Mouse (Mus musculus) liver, embryonic 13.5 days (tissue): ENCODE data around the gene Olfr71. TPM values are rescaled to one million over a fixed set of nuclear protein-coding genes. Genes with fewer than 3 reads are reported as not detected.

Experiments
- ATAC-seq: fragments of 200-750 bp; cut with Nextera tagmentation; 2 replicates; pipeline ENCODE4 v1.8.0; 2017; ENCODE audit warnings: low read depth, mild to moderate bottlenecking, moderate number of reproducible peaks, moderate library complexity
- DNase-seq: peaks from one replicate; pipeline ENCODE4 v3.0.0; 2022
- H3K27ac ChIP-seq: fragments of 300-500 bp; sonication (generic); 2 replicates; pipeline ENCODE4 v1.5.1; 2015; ENCODE audit warnings: moderate library complexity, mild to moderate bottlenecking, inconsistent platforms
- H3K27me3 ChIP-seq: fragments of 300-500 bp; sonication (generic); 2 replicates; pipeline ENCODE4 v1.6.1; 2015; ENCODE audit warnings: mild to moderate bottlenecking, inconsistent platforms
- H3K36me3 ChIP-seq: fragments of 300-500 bp; sonication (generic); 2 replicates; pipeline ENCODE4 v1.6.1; 2015; ENCODE audit warnings: mild to moderate bottlenecking, inconsistent platforms
- H3K4me1 ChIP-seq: fragments of 300-500 bp; sonication (generic); replicated peaks from 2 replicates; pipeline ENCODE4 v1.6.1; 2015; ENCODE audit warnings: inconsistent platforms
- H3K4me2 ChIP-seq: fragments of 300-500 bp; sonication (generic); 2 replicates; pipeline ENCODE4 v1.6.1; 2015; ENCODE audit warnings: inconsistent platforms, mild to moderate bottlenecking, moderate library complexity
- H3K4me3 ChIP-seq: fragments of 300-500 bp; sonication (generic); replicated peaks from 2 replicates; pipeline ENCODE4 v1.5.1; 2015; ENCODE audit warnings: mild to moderate bottlenecking, inconsistent platforms
- H3K9ac ChIP-seq: fragments of 300-500 bp; sonication (generic); 2 replicates; pipeline ENCODE4 v1.6.1; 2015; ENCODE audit warnings: mild to moderate bottlenecking, inconsistent platforms
- H3K9me3 ChIP-seq: fragments of 300-500 bp; sonication (generic); replicated peaks from 2 replicates; pipeline ENCODE4 v1.6.1; 2016; ENCODE audit warnings: inconsistent platforms
- WGBS: fragments of 180-500 bp; shearing (Covaris S2); methylation state at CpG from one replicate; pipeline ENCODE4 v1.1.7; 2015; ENCODE audit not compliant: insufficient replicate concordance; 5-methylcytosine and 5-hydroxymethylcytosine counted together
- polyA plus RNA-seq: library from polyadenylated mRNA; unstranded; fragments of >200 nt; fragmentation: Nextera tagmentation; extraction: Ambion mirVana; gene quantifications from 2 replicates; pipeline ENCODE4 v1.2.1, GENCODE M21; 2015

Olfr71 gene
- polyA plus RNA-seq, 1 experiment from 2014 or later, result not detected

DNA sequence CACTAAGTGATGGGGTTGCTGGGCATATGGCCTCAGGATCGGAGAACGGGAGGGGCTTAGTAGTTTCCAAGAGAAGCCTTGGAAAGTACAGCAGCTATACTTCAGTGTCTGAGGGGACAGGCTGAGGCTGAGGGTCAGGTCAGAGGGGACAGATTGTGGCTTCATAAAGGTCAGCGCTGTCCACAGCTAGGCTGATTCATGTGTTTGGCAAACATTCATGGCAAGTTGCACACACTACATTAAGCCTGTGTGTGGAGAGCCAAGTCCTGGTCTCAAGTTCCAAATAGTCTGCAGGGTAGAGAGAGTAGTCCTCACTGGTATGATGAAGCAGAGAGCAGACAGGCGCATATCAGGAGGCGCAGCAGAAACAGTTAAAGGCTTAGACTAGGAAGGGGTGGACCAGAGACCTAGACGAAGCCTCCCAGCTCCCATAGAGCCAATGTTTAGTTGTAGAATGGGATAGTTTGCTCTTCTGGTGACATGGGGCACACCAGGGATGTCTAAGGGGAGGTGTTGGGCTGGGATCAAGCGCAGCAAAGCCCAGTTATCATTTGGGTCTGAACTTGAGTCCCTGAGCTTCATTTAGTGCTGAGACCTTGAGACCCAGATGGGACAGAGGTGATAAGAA, 30.5 kb downstream of the Olfr71 start:
- Histone ChIP-seq H3K9ac (no peak overlapping the region), H3K36me3 (no peaks in the 10 kb centered on the region), H3K4me3 (no peak overlapping the region), H3K27me3 (no peaks in the 10 kb centered on the region), H3K9me3 (no peaks in the 10 kb centered on the region), H3K4me2 (no peak overlapping the region), H3K27ac (no peak overlapping the region), H3K4me1 (no peaks in the 10 kb centered on the region; the same call in 1 of the 2 replicates)
- 73% methylated on average over 7 of the region's 7 CpGs for WGBS
- no peak for ATAC-seq
- no peak for DNase-seq

DNA sequence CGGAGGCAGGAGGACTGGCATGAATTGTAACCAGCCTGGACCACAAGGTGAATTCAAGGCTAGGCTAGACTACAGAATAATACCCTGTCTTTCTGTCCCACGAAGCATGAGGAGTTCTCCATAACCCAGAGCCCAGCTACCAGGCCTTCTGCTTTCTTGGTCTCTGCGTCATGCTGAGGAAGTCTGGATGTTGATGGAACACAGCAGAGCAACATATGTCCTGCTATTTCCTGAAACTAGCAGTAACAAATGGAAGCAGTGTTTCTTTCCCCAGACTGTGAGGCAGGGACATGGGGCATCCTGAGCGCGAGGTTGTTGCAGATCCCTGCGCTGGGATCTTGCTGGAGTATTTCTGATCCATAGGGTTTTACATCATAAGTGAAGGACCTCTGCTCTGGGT, 31.5 kb downstream of the Olfr71 start:
- DNase-seq (no peak), ATAC-seq (no peak)
- H3K4me1 ChIP-seq, result no peaks in the 10 kb centered on the region; the same call in 1 of the 2 replicates
- H3K36me3 ChIP-seq, result no peaks in the 10 kb centered on the region
- H3K4me3 ChIP-seq, result no peak overlapping the region
- H3K27me3 ChIP-seq, result no peaks in the 10 kb centered on the region
- no peak overlapping the region for H3K27ac ChIP-seq
- no peak overlapping the region for H3K4me2 ChIP-seq
- 80% methylated on average over 6 of the region's 6 CpGs for whole genome bisulfite sequencing
- H3K9me3 ChIP-seq, result no peaks in the 10 kb centered on the region
- H3K9ac ChIP-seq, result no peak overlapping the region

DNA sequence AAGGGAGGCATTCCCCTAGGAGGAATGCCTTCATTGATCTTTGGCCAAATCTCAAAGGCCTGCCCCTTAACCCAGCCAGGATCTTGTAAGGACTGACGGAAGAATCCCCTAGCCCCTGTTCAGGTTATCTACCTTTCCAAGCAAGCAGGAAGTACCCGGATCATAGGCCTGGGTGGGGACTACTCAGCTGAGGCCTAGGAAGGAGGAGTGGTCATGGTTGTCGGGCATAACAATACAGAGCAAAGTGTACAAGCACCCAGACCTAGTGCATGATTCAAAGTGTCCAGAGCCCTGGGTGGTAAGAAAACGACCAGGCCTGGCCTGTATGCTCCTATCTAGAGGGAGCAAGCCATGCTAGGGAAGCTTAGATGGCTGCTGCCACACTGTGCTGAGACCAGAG, 34.4 kb downstream of the Olfr71 start:
- no peaks in the 10 kb centered on the region for H3K36me3 ChIP-seq
- H3K4me1 ChIP-seq, result no peaks in the 10 kb centered on the region; the same call in 1 of the 2 replicates
- 49% methylated on average over 4 of the region's 4 CpGs for WGBS
- DNase-seq, result no peak
- H3K9me3 ChIP-seq, result no peaks in the 10 kb centered on the region
- no peak overlapping the region for H3K4me3 ChIP-seq
- no peak for ATAC-seq
- H3K4me2 ChIP-seq, result no peak overlapping the region
- no peak overlapping the region for H3K9ac ChIP-seq
- peaks cover 4% of the 10 kb centered on the region; the same call in 1 of the 2 replicates for H3K27me3 ChIP-seq
- no peak overlapping the region for H3K27ac ChIP-seq

DNA sequence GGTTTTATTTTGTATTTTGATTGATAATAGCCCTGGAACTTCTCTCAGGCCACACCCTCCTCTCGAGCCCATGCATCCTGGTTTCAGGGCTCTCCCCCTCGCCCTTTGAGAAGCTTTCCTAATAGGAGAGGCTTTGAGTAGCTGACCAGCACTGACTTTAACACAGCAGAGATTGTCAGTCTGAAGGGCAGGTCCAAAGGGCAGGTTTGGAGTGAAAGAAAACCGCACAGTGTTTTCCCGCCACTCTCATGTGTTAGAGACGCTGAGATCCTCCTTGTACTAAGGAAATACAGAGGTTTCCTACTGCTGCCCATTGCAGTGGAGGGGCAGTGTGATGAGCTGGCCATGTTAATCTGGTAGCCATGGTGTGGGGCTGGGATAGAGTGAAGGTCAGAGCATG, 35.1 kb downstream of the Olfr71 start:
- no peaks in the 10 kb centered on the region for H3K9me3 ChIP-seq
- H3K4me3 ChIP-seq, result no peak overlapping the region
- ATAC-seq (no peak), DNase-seq (no peak)
- no peak overlapping the region for H3K9ac ChIP-seq
- H3K4me2 ChIP-seq, result no peak overlapping the region
- WGBS, result 57% methylated on average over 5 of the region's 5 CpGs
- no peak overlapping the region for H3K27ac ChIP-seq
- peaks cover 2% of the 10 kb centered on the region for H3K4me1 ChIP-seq
- H3K36me3 ChIP-seq, result no peaks in the 10 kb centered on the region
- peaks cover 10% of the 10 kb centered on the region for H3K27me3 ChIP-seq

DNA sequence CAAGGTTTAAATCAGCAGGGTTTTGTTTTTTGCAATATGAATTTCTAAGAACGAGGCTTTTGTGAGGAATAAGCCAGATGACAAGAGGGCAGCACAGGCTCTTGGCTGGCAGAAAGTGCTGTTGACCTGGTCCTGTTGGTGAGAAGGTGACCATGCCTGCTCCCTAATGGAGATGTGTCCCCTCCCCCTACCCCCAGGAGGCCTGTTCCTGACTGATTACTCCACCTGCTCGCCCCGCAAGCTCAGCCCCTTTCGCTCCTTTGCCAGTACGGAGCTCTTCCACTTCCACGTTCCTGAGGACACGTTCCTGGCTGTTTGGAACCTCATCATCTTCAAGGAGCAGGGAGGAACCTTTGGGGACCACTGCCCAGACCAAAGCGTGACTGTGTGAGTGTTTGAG, 36.4 kb downstream of the Olfr71 start:
- Histone ChIP-seq H3K9ac (no peak overlapping the region), H3K9me3 (no peaks in the 10 kb centered on the region), H3K27ac (no peak overlapping the region), H3K4me2 (no peak overlapping the region), H3K27me3 (peaks cover 16% of the 10 kb centered on the region), H3K36me3 (no peaks in the 10 kb centered on the region), H3K4me3 (no peak overlapping the region), H3K4me1 (peaks cover 11% of the 10 kb centered on the region)
- DNase-seq (no peak), ATAC-seq (no peak)
- WGBS, result 64% methylated on average over 8 of the region's 8 CpGs

DNA sequence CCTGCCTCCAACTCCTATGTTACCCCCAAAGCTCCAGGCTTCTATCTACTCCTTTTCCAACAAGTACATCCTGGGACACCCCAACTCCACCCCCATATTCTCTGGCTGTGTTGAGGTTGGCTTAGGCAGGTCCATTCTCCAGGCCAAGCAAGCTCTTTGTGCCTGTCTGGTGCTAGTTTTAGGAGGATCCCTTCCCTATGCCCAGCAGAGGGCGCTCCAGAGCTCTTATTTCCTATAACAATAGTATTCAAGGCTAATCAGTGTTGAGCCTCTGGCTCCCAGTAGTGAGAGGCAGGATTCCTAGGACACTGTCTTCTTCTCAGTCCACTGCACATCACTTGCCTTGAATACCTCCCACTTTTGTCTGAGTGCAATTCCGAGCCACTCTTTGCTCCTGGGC, 38.0 kb downstream of the Olfr71 start:
- ATAC-seq, result no peak
- WGBS, result 9% methylated on average over 2 of the region's 2 CpGs

DNA sequence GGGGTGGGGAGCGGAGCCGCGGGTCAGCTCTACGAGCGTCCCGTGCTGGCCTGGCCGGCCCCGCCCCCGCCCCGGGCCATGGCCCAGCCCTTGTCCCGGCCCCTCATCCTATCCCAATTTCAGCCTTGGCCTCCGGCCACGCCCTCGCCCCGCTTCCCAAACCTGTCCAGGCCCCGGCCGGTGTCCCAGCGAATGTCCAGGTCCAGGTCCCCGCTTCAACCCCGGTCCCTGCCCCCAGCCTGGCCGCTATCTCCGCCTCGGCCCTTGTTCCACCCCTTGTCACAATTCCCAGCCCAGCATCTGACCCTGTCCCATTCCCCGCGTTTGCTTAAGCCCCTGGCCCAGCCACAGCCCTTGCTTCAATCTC, 40.6 kb downstream of the Olfr71 start:
- H3K27ac ChIP-seq, result no peak overlapping the region
- under 1% methylated on average over 25 of the region's 25 CpGs for WGBS
- DNase-seq, result peak; percentile 61
- peak overlapping the region; percentile 82 for H3K9ac ChIP-seq
- no peaks in the 10 kb centered on the region for H3K9me3 ChIP-seq
- ATAC-seq, result peak; percentile 76
- H3K4me3 ChIP-seq, result peak overlapping the region; percentile 80
- H3K4me2 ChIP-seq, result peak overlapping the region; percentile 95
- peaks cover 49% of the 10 kb centered on the region for H3K27me3 ChIP-seq
- H3K36me3 ChIP-seq, result no peaks in the 10 kb centered on the region
- H3K4me1 ChIP-seq, result peaks cover 22% of the 10 kb centered on the region

More for the DNA sequence above, 38.0 kb downstream of the Olfr71 start:
- DNase-seq, result peak; percentile 69
- Histone ChIP-seq H3K27ac (no peak overlapping the region), H3K9me3 (no peaks in the 10 kb centered on the region), H3K9ac (no peak overlapping the region), H3K36me3 (no peaks in the 10 kb centered on the region), H3K4me1 (peaks cover 19% of the 10 kb centered on the region), H3K27me3 (peaks cover 22% of the 10 kb centered on the region), H3K4me2 (no peak overlapping the region), H3K4me3 (no peak overlapping the region)

DNA sequence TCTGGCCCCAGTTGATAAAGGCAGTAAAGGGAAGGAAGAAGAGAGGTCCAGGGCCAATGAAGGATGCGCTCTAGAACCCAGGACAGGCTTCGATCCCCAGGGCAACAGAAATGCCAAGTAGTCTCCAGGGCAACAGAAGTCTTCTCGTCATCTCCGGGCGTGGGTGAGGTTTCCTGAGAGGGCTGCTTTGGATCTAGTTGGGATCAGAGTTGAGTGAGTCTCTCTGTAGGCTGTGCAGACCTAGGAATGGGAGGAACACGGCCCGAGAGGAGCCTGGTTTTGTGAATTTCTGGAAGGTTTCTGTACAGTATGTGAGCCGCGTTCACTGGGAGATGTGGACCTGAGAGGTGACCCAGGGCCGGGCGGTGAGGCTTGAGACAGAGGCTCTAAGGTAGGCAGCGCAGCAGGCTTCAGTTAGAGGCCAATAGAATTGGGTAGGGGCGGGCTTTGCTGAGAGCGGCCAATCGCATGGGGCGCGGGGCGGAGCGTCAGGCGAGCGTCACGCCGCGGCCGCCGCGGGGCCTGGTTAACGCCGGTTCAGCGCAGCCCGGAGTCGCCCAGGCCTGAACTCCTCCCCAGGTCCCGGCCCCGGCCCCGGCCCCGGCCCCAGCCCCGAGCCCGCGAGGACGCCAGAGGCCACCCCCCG, 41.1 kb downstream of the Olfr71 start, which contains the start of the genes Tmem8b and Fam221b:
Tmem8b (plus strand) TSS at position 190 of the 646 bp plus-strand sequence.
Fam221b (minus strand) TSS at position 364 of the 646 bp plus-strand sequence.
- H3K9me3 ChIP-seq, result no peaks in the 10 kb centered on the region
- H3K36me3 ChIP-seq, result no peaks in the 10 kb centered on the region
- peak; percentile 97 for ATAC-seq
- 2% methylated on average over 35 of the region's 41 CpGs for WGBS
- DNase-seq, result peak; percentile 86
- H3K9ac ChIP-seq, result peak within 1 kb of the TSS; percentile 82
- H3K27me3 ChIP-seq, result peaks cover 51% of the 10 kb centered on the region
- H3K27ac ChIP-seq, result 0 out of 2 replicates have a peak within 1 kb of the TSS, but pooled peaks have one; percentile 1
- H3K4me3 ChIP-seq, result peak within 1 kb of the TSS; percentile 80
- H3K4me2 ChIP-seq, result peak within 1 kb of the TSS; percentile 95
- peaks cover 22% of the 10 kb centered on the region for H3K4me1 ChIP-seq

DNA sequence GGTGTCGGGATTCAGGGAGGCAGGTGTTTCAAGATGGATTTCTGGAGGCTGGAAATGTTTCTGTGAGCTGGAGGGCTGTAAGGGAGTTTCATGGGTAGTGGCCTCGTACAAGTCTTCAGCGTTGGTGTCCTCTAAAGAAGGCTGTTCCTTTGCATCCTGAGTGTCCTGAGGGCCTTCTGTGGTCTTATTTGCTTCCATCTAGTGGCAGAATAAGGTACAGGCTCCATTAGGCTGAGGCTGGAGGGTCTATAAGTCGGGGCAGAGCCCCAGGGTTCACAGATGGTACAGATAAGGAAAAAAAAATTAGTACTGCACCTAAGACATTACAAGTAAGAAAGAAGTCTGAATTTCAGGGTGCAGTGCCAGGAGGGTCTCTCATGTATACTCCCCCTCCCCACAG, 43.6 kb downstream of the Olfr71 start:
- Histone ChIP-seq H3K9me3 (no peaks in the 10 kb centered on the region), H3K27me3 (peaks cover 76% of the 10 kb centered on the region), H3K27ac (no peak overlapping the region), H3K36me3 (no peaks in the 10 kb centered on the region), H3K9ac (no peak overlapping the region), H3K4me2 (no peak overlapping the region), H3K4me3 (no peak overlapping the region), H3K4me1 (peaks cover 22% of the 10 kb centered on the region)
- DNase-seq (no peak), ATAC-seq (no peak)
- 12% methylated on average over 4 of the region's 4 CpGs for WGBS

DNA sequence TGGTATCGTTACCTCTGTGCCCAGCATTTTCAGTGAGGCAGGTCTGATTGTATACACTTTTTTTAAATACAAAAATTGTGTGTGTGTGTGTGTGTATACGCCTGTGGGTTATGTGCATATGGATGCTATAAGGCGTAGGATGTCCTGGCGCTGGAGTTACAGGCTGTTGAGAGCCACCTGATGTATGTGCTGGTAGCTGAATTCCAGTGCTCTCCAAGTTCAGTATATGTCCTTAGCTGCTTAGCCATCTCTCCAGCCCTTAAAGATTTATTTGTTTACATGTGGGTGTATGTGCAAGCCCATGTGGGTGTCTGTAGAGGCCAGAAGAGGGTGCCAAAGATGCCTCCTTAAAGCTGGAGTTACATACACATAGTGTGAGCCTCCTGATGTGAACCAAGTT, 52.9 kb downstream of the Olfr71 start:
- 0 out of 2 replicates have a peak overlapping the region, but pooled peaks have one; percentile 84 for H3K9ac ChIP-seq
- no peaks in the 10 kb centered on the region for H3K36me3 ChIP-seq
- DNase-seq (no peak), ATAC-seq (no peak)
- H3K4me3 ChIP-seq, result peak overlapping the region; percentile 86
- peaks cover 33% of the 10 kb centered on the region for H3K4me1 ChIP-seq
- H3K4me2 ChIP-seq, result peak overlapping the region; percentile 90
- H3K27me3 ChIP-seq, result peaks cover 37% of the 10 kb centered on the region
- WGBS, result 57% methylated on average over 4 of the region's 4 CpGs
- H3K9me3 ChIP-seq, result no peaks in the 10 kb centered on the region
- H3K27ac ChIP-seq, result no peak overlapping the region

DNA sequence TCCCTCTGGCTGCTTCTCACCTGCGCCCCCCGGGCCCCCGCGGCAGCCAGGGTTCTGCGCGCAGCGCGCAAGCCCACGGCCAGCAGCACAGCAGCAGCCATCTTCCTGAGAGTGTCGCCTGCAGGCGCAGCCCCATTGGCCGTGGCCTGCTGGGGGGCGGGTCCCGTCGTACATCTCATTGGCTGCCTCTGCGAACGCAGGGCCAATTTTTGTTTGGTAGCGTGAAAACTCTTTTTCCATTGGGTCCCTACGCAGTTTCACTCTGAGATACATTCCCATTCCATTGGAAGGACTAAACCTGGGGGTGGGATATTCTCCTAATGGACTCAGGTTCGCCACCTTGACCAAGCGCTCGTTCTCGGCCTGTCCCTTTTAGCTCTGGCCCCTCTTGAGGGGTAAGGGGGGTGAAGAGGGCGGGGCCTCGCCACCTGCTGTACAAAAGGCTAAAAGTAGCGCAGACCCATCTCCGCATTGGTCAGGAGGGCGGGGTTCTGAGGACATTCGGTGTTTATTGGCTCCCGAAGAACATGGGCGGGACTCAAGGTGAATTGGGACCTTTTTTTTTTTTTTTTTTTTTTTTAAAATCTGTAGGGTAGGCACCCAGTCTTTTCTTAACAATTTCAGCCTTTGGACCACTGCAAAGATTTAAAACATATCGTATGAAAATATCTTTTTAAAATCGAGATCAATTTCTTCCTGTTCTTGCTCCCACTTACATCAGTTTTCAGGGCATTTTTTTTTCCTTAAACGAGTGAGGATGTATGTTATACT, 53.5 kb downstream of the Olfr71 start, which contains the start of gene Hint2:
Hint2 (minus strand) TSS at position 128 of the 771 bp plus-strand sequence.
- H3K4me1 ChIP-seq, result peaks cover 33% of the 10 kb centered on the region
- 2% methylated on average over 34 of the region's 34 CpGs for whole genome bisulfite sequencing

More for the DNA sequence above, 53.5 kb downstream of the Olfr71 start, which contains the start of gene Hint2:
- Histone ChIP-seq H3K27me3 (peaks cover 31% of the 10 kb centered on the region), H3K36me3 (no peaks in the 10 kb centered on the region), H3K27ac (peak within 1 kb of the TSS; percentile 77), H3K9me3 (no peaks in the 10 kb centered on the region), H3K4me3 (peak within 1 kb of the TSS; percentile 86), H3K9ac (peak within 1 kb of the TSS; percentile 84), H3K4me2 (peak within 1 kb of the TSS; percentile 90)
- ATAC-seq (peak; percentile 96), DNase-seq (peak; percentile 92)
